Mouse (Mus musculus) olfactory bulb, adult 2 months (tissue): ENCODE results near the gene Slc26a1.

ENCODE experiments used
- CTCF ChIP-seq: fragments of 200-500 bp; IDR thresholded peaks from 2 replicates; pipeline ENCODE4 v1.5.1; 2012; ENCODE audit warnings: low read depth, mild to moderate bottlenecking, low read length, moderate library complexity; ENCODE audit not compliant: insufficient read depth
- POLR2A ChIP-seq: fragments of 200-500 bp; IDR thresholded peaks from 2 replicates; pipeline ENCODE4 v1.6.1; 2012; ENCODE audit warnings: mild to moderate bottlenecking, low read depth, low read length, moderate library complexity; ENCODE audit not compliant: insufficient read depth

- no peak for TF ChIP-seq CTCF
- no peak for TF ChIP-seq POLR2A
These were observed 28.1 kb downstream of the Slc26a1 start for GRCm38 (mm10) chr5:108647311-108647710.
